Mouse (Mus musculus) olfactory bulb, adult 2 months (tissue): ENCODE results near the gene Psmd7.

Experiments
- CTCF ChIP-seq: fragments of 200-500 bp; IDR thresholded peaks from 2 replicates; pipeline ENCODE4 v1.5.1; 2012; ENCODE audit warnings: low read depth, mild to moderate bottlenecking, low read length, moderate library complexity; ENCODE audit not compliant: insufficient read depth
- POLR2A ChIP-seq: fragments of 200-500 bp; IDR thresholded peaks from 2 replicates; pipeline ENCODE4 v1.6.1; 2012; ENCODE audit warnings: mild to moderate bottlenecking, low read depth, low read length, moderate library complexity; ENCODE audit not compliant: insufficient read depth

GRCm38 (mm10) chr8:107627881-107628280, 39.6 kb upstream of the Psmd7 start:
- TF ChIP-seq CTCF (no peak), POLR2A (no peak)
